Mouse (Mus musculus): ENCODE results near the gene Ccdc153.

Ccdc153 gene

DNA sequence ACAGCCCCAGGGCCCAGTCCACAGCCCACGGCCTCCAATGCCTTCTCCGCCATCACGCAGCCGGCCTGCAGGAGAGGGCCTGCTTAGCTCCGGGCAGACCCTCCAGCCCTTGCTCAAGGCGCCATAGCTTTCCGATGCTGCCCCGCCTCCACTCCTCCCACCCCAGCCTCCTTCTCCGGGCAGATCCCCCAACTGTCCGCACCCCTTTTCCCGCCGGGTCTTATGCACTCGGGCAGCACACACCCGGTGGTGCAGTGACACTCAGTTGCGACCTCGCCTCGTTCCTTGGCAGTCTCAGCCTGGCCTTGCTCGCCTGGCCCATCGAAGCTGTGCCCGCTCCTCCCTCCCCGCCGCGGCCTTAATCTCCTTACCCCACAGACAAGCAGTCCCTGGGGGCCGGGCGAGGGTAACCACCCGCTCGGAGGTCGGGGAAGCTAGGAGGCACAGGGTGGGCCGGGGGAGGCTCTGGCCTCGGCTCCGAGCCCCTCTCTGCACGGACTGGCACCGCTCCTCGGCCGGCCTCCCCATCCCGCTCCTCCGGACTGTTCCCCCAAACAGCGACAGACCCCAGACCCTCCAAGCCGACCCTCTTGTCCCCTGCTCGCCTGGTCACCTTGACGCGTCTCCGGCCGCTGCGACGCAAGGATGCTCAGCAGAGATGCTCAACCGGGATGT, 47.1 kb downstream of the Ccdc153 start:
- no peak for DNase-seq (ENCODE audit: low read depth)

DNA sequence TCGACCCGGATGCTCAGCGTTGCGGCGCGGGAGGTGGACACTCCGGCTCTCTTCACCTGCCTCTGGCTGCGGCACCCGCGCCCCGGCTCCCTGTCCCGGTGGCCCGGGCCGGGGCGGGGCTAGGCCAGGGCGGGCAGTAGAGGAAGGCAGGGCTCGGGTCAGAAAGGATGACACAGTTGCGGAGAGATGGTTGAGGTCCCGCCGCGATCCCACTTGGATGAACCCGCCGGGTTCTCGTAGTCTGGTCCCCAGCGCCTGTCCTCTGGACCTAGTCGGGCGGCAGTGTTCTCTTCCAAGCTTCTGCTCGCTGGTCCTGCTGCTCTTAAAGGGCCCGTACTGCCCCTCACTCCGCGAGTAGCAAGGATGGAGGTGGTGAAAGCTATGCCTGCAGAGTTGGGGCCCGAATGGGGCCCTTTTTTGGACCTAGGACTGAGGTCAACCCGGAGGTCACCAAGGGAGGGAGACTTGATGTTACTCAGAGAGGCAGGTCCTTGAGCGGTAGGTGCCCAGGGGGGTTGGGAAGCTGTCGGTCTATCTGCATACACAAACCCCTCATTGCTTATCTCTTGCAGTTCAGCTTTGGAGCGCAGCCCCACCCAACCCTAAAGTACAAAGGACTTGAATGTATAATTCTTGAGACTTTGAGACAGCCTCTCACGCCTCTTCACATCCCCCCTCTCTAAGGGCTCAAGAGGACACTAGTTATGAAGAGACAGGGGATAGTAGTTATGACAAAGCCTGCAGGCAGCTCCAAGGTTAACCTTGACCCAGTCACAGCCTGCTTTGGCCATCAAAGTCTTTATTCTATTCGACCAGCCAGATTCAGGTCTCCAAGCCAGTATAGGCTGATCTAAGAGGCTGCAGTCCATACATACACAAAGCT, 47.8 kb downstream of the Ccdc153 start, which contains the start of gene Abcg4:
TSS of gene Abcg4 (minus strand) at position 540 of the 883 bp plus-strand sequence.
- no peak for DNase-seq (ENCODE audit: low read depth)

DNA sequence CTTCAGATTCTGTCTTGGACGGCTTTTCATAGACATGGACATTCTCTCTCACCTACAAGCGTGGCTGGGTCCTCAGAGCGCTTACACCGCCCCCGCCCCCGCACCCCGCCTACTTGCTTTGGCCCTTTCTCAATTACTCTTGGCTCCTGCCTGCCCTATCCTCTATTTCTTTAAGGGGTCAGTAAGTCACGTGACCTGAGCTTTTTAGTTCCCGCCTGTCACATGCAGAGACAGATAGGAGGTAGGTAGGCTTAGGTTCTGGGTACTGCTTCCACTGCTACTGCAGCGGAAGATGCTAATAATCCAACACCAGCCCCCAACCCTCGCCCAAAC, 48.4 kb downstream of the Ccdc153 start:
- DNase-seq (ENCODE audit: low read depth) = no peak

DNA sequence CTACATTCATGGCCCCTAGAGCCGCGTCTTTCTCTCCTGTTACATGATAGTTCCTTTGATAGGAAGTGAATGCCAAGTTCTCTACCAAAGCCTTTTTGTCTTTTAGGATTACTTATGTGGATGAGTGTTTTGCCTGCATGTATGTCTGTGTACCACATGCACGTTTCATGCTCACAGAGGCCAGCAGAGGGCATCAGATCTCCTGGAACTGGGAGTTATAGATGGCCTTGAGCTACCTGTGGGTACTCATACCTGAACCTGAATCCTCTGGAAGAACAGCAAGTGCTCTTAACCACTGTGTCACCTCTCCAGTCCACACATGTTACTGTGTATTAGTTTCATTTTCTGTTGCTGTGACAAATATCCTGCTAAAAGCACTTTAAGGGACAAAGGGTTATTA, 52.0 kb downstream of the Ccdc153 start:
- no peak for DNase-seq (ENCODE audit: low read depth)

Data from fibroblast of lung, adult 2 months (primary cell).